Mouse (Mus musculus): ENCODE results near the gene Egr2.

DNA sequence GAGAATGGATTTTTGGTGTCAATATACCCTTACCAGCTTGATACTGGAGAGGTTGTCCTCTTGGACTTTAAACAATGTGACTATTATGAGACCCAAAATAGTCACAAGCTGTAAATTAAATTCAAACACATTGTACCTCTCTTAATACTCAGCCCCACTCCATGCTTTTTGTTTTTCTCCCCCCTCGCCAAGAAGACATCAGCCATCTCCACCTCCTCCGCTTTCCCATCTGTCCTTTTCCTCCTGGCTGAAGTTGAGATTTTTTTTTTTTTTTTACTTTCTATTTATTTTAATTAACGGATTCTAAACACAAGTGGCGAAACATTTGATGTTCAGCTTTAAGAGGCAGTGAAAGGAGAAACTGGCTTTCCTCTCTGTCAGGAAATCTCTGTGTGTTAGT, 22.8 kb downstream of the Egr2 start:
- TF ChIP-seq CTCF (IDR thresholded peaks at IDR 0.05; ENCODE audit: extremely low read depth, insufficient read depth, low read length) (no peak), POLR2A (IDR thresholded peaks at IDR 0.05; ENCODE audit: extremely low read depth, insufficient read depth, low read length) (no peak)
